In genomic region chr16:32488939-32489338, GRCm38 (mm10) we compare ENCODE assay signal across 37 mouse cellular contexts. TPM values are rescaled to one million over a fixed set of nuclear protein-coding genes. Genes with fewer than 3 reads are reported as not detected.
DNase-seq lines count a peak whose midpoint lies in the region; ATAC-seq and TF ChIP-seq lines count a peak whose summit lies in the region.
"Had no signal": no experiment of that assay in that cellular context is flagged by ENCODE, and none has a peak within 500 bp of the region (broad histone marks: within the 10 kb centered on the region; RNA-seq: fewer than 3 reads in every experiment).

No protein-coding gene starts in this region.

- TF ChIP-seq CTCF in kidney, adult 2 months (conservative IDR thresholded peaks at IDR 0.05; ENCODE audit: insufficient read depth, insufficient read length, low read depth, low read length) = no peak
- no peak for TF ChIP-seq CTCF in intestine, postnatal 0 days (IDR thresholded peaks at IDR 0.05; ENCODE audit: low read depth)
- no peak for TF ChIP-seq CTCF in small intestine, adult 2 months (IDR thresholded peaks at IDR 0.05; ENCODE audit: extremely low read depth, insufficient read length, insufficient replicate concordance, low read depth, low read length)

- no peaks in the 10 kb centered on the region for H3K9me3 ChIP-seq in kidney, embryonic 16.5 days (ENCODE audit: low read length)
- H3K9me3 ChIP-seq in intestine, embryonic 15.5 days = no peaks in the 10 kb centered on the region
- H3K9me3 ChIP-seq in intestine, postnatal 0 days (ENCODE audit: control insufficient read depth) = no peaks in the 10 kb centered on the region
- H3K9me3 ChIP-seq: embryonic facial prominence, embryonic 12.5 days; heart, embryonic 15.5 days; liver, embryonic 12.5 days; megakaryocyte, embryonic 14.5 days; midbrain, embryonic 12.5 days; neural tube, embryonic 12.5 days had no signal

- peak; percentile 85 for DNase-seq in kidney, adult 2 months
- DNase-seq in layer of hippocampus, postnatal 14 days (ENCODE audit: low spot score in 2 of 2) = no peak
- DNase-seq in thymus, postnatal 14 days = no peak
- DNase-seq: adrenal gland, adult 8-10 months; B cell, adult 2 months; cerebellum, adult 11 months; cerebellum, adult 9-11 months; embryo, embryonic 11 days; gastrocnemius, adult 2 months; gastrocnemius, postnatal 36 days; heart, adult 2 months; layer of hippocampus, postnatal 36 days; left cerebral cortex, postnatal 4 days; liver, postnatal 0 days; lung, postnatal 4 days; thymus, adult 18-20 months; thymus, postnatal 36 days had no signal

- no peak for ATAC-seq in kidney, embryonic 16.5 days (ENCODE audit: low FRiP score, low TSS enrichment)
- peak; percentile 34 for ATAC-seq in intestine, embryonic 15.5 days
- ATAC-seq in intestine, postnatal 0 days = peak; percentile 73
- ATAC-seq: forebrain, embryonic 14.5 days; hindbrain, embryonic 16.5 days; liver, embryonic 12.5 days; liver, postnatal 0 days had no signal

- H3K27me3 ChIP-seq in kidney, adult 2 months (replicated peaks; ENCODE audit: control insufficient read depth, insufficient read depth, low read length) = no peaks in the 10 kb centered on the region
- H3K27me3 ChIP-seq in kidney, embryonic 16.5 days (ENCODE audit: insufficient read depth, low read length) = no peaks in the 10 kb centered on the region
- no peaks in the 10 kb centered on the region for H3K27me3 ChIP-seq in intestine, embryonic 15.5 days (replicated peaks)
- no peaks in the 10 kb centered on the region for H3K27me3 ChIP-seq in intestine, postnatal 0 days (replicated peaks; ENCODE audit: control insufficient read depth, insufficient read depth, low read length)
- no peaks in the 10 kb centered on the region for H3K27me3 ChIP-seq in small intestine, adult 2 months (ENCODE audit: control insufficient read depth, insufficient read depth, low read length)
- H3K27me3 ChIP-seq: embryonic facial prominence, embryonic 12.5 days; midbrain, embryonic 12.5 days; neural tube, embryonic 12.5 days had no signal

- H3K4me2 ChIP-seq in kidney, embryonic 16.5 days (replicated peaks; ENCODE audit: low read depth, low read length) = no peak overlapping the region
- H3K4me2 ChIP-seq in intestine, embryonic 15.5 days (replicated peaks) = no peak overlapping the region
- peak overlapping the region; percentile 58 for H3K4me2 ChIP-seq in intestine, postnatal 0 days (replicated peaks; ENCODE audit: low read depth)
- H3K4me2 ChIP-seq: embryonic facial prominence, embryonic 12.5 days; heart, embryonic 15.5 days; liver, embryonic 12.5 days; midbrain, embryonic 12.5 days; neural tube, embryonic 12.5 days had no signal

- H3K9ac ChIP-seq in kidney, embryonic 16.5 days (replicated peaks; ENCODE audit: low read length) = no peak overlapping the region
- no peak overlapping the region for H3K9ac ChIP-seq in intestine, embryonic 15.5 days
- no peak overlapping the region for H3K9ac ChIP-seq in intestine, postnatal 0 days (ENCODE audit: low read depth, low read length)
- H3K9ac ChIP-seq: embryonic facial prominence, embryonic 12.5 days; heart, embryonic 15.5 days; liver, embryonic 12.5 days; liver, postnatal 0 days; midbrain, embryonic 12.5 days; neural tube, embryonic 12.5 days had no signal

- no peak overlapping the region for H3K27ac ChIP-seq in kidney, adult 2 months (ENCODE audit: insufficient read depth, low read depth, low read length)
- no peak overlapping the region for H3K27ac ChIP-seq in kidney, embryonic 16.5 days (ENCODE audit: low read length)
- peak overlapping the region; percentile 60 for H3K27ac ChIP-seq in intestine, embryonic 15.5 days
- H3K27ac ChIP-seq in intestine, postnatal 0 days (ENCODE audit: low read depth, low read length) = peak overlapping the region; percentile 99
- H3K27ac ChIP-seq in small intestine, adult 2 months (ENCODE audit: insufficient read depth, low read depth, low read length) = peak overlapping the region; percentile 93
- H3K27ac ChIP-seq: embryonic facial prominence, embryonic 12.5 days; gastrocnemius, adult 2 months; heart, adult 2 months; heart, embryonic 15.5 days; liver, embryonic 12.5 days; midbrain, embryonic 12.5 days; neural tube, embryonic 12.5 days had no signal

- no peak overlapping the region for H3K4me3 ChIP-seq in kidney, adult 2 months (ENCODE audit: insufficient read depth, low read depth, low read length)
- H3K4me3 ChIP-seq in kidney, embryonic 16.5 days (ENCODE audit: low read length) = no peak overlapping the region
- no peak overlapping the region for H3K4me3 ChIP-seq in intestine, embryonic 15.5 days (replicated peaks)
- no peak overlapping the region for H3K4me3 ChIP-seq in intestine, postnatal 0 days (ENCODE audit: low read depth, low read length)
- 0 out of 2 replicates have a peak overlapping the region, but pooled peaks have one; percentile 12 for H3K4me3 ChIP-seq in small intestine, adult 2 months (ENCODE audit: low read depth, low read length)
- H3K4me3 ChIP-seq: embryonic facial prominence, embryonic 12.5 days; gastrocnemius, adult 2 months; heart, adult 2 months; heart, embryonic 15.5 days; liver, embryonic 12.5 days; megakaryocyte, embryonic 14.5 days; midbrain, embryonic 12.5 days; myocyte; neural tube, embryonic 12.5 days had no signal

- H3K4me1 ChIP-seq in kidney, adult 2 months (ENCODE audit: control insufficient read depth, insufficient read depth, low read length) = peaks cover 15% of the 10 kb centered on the region; the same call in 1 of the 2 replicates
- H3K4me1 ChIP-seq in kidney, embryonic 16.5 days (ENCODE audit: insufficient read depth, low read length) = peaks cover 16% of the 10 kb centered on the region
- no peaks in the 10 kb centered on the region for H3K4me1 ChIP-seq in intestine, embryonic 15.5 days (replicated peaks)
- H3K4me1 ChIP-seq in intestine, postnatal 0 days (replicated peaks; ENCODE audit: control insufficient read depth, insufficient read depth, low read length) = no peaks in the 10 kb centered on the region; the same call in 1 of the 2 replicates
- H3K4me1 ChIP-seq in small intestine, adult 2 months (ENCODE audit: control insufficient read depth, insufficient read depth, insufficient read length, low read length) = peaks cover 16% of the 10 kb centered on the region; the same call in 1 of the 2 replicates

- H3K36me3 ChIP-seq in kidney, adult 2 months (ENCODE audit: control insufficient read depth, insufficient read depth, low read length) = no peaks in the 10 kb centered on the region
- no peaks in the 10 kb centered on the region for H3K36me3 ChIP-seq in kidney, embryonic 16.5 days (ENCODE audit: insufficient read depth, low read length)
- H3K36me3 ChIP-seq in intestine, embryonic 15.5 days = no peaks in the 10 kb centered on the region
- no peaks in the 10 kb centered on the region for H3K36me3 ChIP-seq in intestine, postnatal 0 days (ENCODE audit: control insufficient read depth, insufficient read depth)
- peaks cover 2% of the 10 kb centered on the region; the same call in 1 of the 2 replicates for H3K36me3 ChIP-seq in small intestine, adult 2 months (ENCODE audit: control insufficient read depth, insufficient read depth, low read length)
- H3K36me3 ChIP-seq: embryonic facial prominence, embryonic 12.5 days; heart, embryonic 15.5 days; liver, embryonic 12.5 days; midbrain, embryonic 12.5 days; neural tube, embryonic 12.5 days had no signal

- TF ChIP-seq POLR2A in kidney, adult 2 months (IDR thresholded peaks at IDR 0.05; ENCODE audit: low read depth, low read length) = no peak
- no peak for TF ChIP-seq POLR2A in small intestine, adult 2 months (IDR thresholded peaks at IDR 0.05; ENCODE audit: low read depth, low read length)

- WGBS in kidney, adult 2 months = 49% methylated on average over 3 of the region's 3 CpGs
- 78% methylated on average over 3 of the region's 3 CpGs for WGBS in kidney, embryonic 16.5 days
- WGBS in intestine, embryonic 15.5 days = 74% methylated on average over 3 of the region's 3 CpGs
- 38% methylated on average over 3 of the region's 3 CpGs for WGBS in intestine, postnatal 0 days
- 62% methylated on average over 3 of the region's 3 CpGs for WGBS in small intestine, adult 2 months

RNA-seq across cellular contexts. Expression of gene Slc51a, which starts 1.3 kb away (rescaled TPM):
- 92.3 and 97.3 TPM in 2 replicates for polyA plus RNA-seq in kidney, adult 2 months (2012; rRNA removed)
- polyA plus RNA-seq in kidney, embryonic 16.5 days (2015; fragmentation: Nextera tagmentation; extraction: Ambion mirVana) = 3.0 and 3.9 TPM in 2 replicates
- polyA plus RNA-seq in intestine, embryonic 15.5 days (2015; fragmentation: Nextera tagmentation; extraction: Ambion mirVana) = 97.1 and 104 TPM in 2 replicates
- polyA plus RNA-seq in intestine, postnatal 0 days (2015; fragmentation: Nextera tagmentation; extraction: Ambion mirVana) = 292 and 346 TPM in 2 replicates
- 102 and 424 TPM in 2 replicates for polyA plus RNA-seq in small intestine, adult 2 months (2012; rRNA removed)
- total RNA-seq in layer of hippocampus, postnatal 14 days (2021) = not detected
- total RNA-seq: gastrocnemius, adult 2 months; gastrocnemius, postnatal 36 days; layer of hippocampus, adult 8-10 months; layer of hippocampus, postnatal 36 days; left cerebral cortex, postnatal 4 days; midbrain, postnatal 0 days had no signal
- polyA plus RNA-seq: hindbrain, embryonic 16.5 days had no signal

RNA-seq across cellular contexts. Expression of gene Zdhhc19, which starts 7.1 kb away (rescaled TPM):
- polyA plus RNA-seq in kidney, adult 2 months (2012; rRNA removed) = 0.11 TPM in 1 of 2 replicates, not detected in the other
- not detected in 2 replicates for polyA plus RNA-seq in kidney, embryonic 16.5 days (2015; fragmentation: Nextera tagmentation; extraction: Ambion mirVana)
- polyA plus RNA-seq in intestine, embryonic 15.5 days (2015; fragmentation: Nextera tagmentation; extraction: Ambion mirVana) = 1.1 and 1.2 TPM in 2 replicates
- polyA plus RNA-seq in intestine, postnatal 0 days (2015; fragmentation: Nextera tagmentation; extraction: Ambion mirVana) = 3.8 and 4.7 TPM in 2 replicates
- 0.18 and 0.42 TPM in 2 replicates for polyA plus RNA-seq in small intestine, adult 2 months (2012; rRNA removed)
- total RNA-seq in layer of hippocampus, postnatal 14 days (2021) = not detected
- total RNA-seq: adrenal gland, adult 8-10 months; gastrocnemius, adult 2 months; gastrocnemius, postnatal 36 days; heart, adult 2 months; heart, postnatal 25 days; layer of hippocampus, postnatal 36 days; left cerebral cortex, postnatal 4 days; midbrain, postnatal 0 days had no signal
- polyA plus RNA-seq: embryonic facial prominence, embryonic 12.5 days; forebrain, embryonic 14.5 days; heart, adult 2 months; heart, embryonic 15.5 days; hindbrain, embryonic 11.5 days; hindbrain, embryonic 16.5 days; limb, embryonic 14.5 days; liver, embryonic 12.5 days; liver, postnatal 0 days; lung, embryonic 16.5 days; midbrain, embryonic 12.5 days; myocyte; neural tube, embryonic 12.5 days; stomach, embryonic 14.5 days had no signal

RNA-seq across cellular contexts. Expression of gene Pcyt1a, which starts 58.2 kb away (rescaled TPM):
- 42.9 and 43.8 TPM in 2 replicates for polyA plus RNA-seq in kidney, adult 2 months (2012; rRNA removed)
- polyA plus RNA-seq in kidney, embryonic 16.5 days (2015; fragmentation: Nextera tagmentation; extraction: Ambion mirVana) = 38.3 and 44.6 TPM in 2 replicates
- polyA plus RNA-seq in intestine, embryonic 15.5 days (2015; fragmentation: Nextera tagmentation; extraction: Ambion mirVana) = 63.5 and 65.5 TPM in 2 replicates
- 114 and 120 TPM in 2 replicates for polyA plus RNA-seq in intestine, postnatal 0 days (2015; fragmentation: Nextera tagmentation; extraction: Ambion mirVana)
- polyA plus RNA-seq in small intestine, adult 2 months (2012; rRNA removed) = 55.4 and 115 TPM in 2 replicates
- 10 to 100 TPM; 43.6 to 46.5 TPM for total RNA-seq in layer of hippocampus, postnatal 14 days (2021)

Comparison
In these comparisons a context has a peak if more than half of its experiments do, and no peak if none do; other contexts are left out.
1. RNA of gene Slc51a, which starts 1.3 kb away (polyA plus RNA-seq): 102 to 424 TPM in small intestine, adult 2 months, 292 to 346 TPM in intestine, postnatal 0 days, 92.3 to 97.3 TPM in kidney, adult 2 months and 97.1 to 104 TPM in intestine, embryonic 15.5 days; 3.0 to 3.9 TPM in kidney, embryonic 16.5 days; every median in the first group is over 10 times any median in the second.
2. H3K27ac ChIP-seq: peak in intestine, embryonic 15.5 days (single experiment), intestine, postnatal 0 days (single experiment) and small intestine, adult 2 months (single experiment); none in kidney, adult 2 months (single experiment) and kidney, embryonic 16.5 days (single experiment).